Mouse (Mus musculus): ENCODE data around the gene Polg. TPM values are rescaled to one million over a fixed set of nuclear protein-coding genes. Genes with fewer than 3 reads are reported as not detected.
A peak's percentile ranks its signal among the peaks of the same experiment; 100 is the strongest.

The Polg gene
- polyA plus RNA-seq, 2 experiments: 37.6 to 59.8 TPM

GRCm38 (mm10) chr7:79512496-79512895 lies 46.3 kb upstream of the Polg start:
- Histone ChIP-seq H3K36me3 (ENCODE audit: control insufficient read depth, insufficient read depth, low read length) (no peaks in the 10 kb centered on the region), H3K27me3 (ENCODE audit: control insufficient read depth, insufficient read depth, low read length) (peaks cover 96% of the 10 kb centered on the region), H3K4me1 (ENCODE audit: control insufficient read depth, insufficient read depth, low read length) (peaks cover 11% of the 10 kb centered on the region; the same call in 1 of the 2 replicates), H3K4me3 (replicated peaks; ENCODE audit: low read length) (no peak overlapping the region), H3K9ac (ENCODE audit: low read depth, low read length, severe bottlenecking) (no peak overlapping the region), H3K4me2 (replicated peaks; ENCODE audit: low read depth, low read length, severe bottlenecking) (no peak overlapping the region), H3K9me3 (ENCODE audit: control insufficient read depth, low read length) (no peaks in the 10 kb centered on the region), H3K27ac (replicated peaks; ENCODE audit: low read depth, low read length) (no peak overlapping the region)
- WGBS: 8% methylated on average over 4 of the region's 4 CpGs
- ATAC-seq (ENCODE audit: low FRiP score, low read depth): no peak
- no peak for TF ChIP-seq POLR2A (IDR thresholded peaks at IDR 0.05; ENCODE audit: borderline replicate concordance, extremely low read depth, insufficient read depth, insufficient read length)
- DNase-seq (ENCODE audit: low spot score): no peak

GRCm38 (mm10) chr7:79511656-79512055 lies 45.5 kb upstream of the Polg start:
- no peaks in the 10 kb centered on the region for H3K36me3 ChIP-seq (ENCODE audit: control insufficient read depth, insufficient read depth, low read length)
- H3K4me3 ChIP-seq (replicated peaks; ENCODE audit: low read length): no peak overlapping the region
- DNase-seq (ENCODE audit: low spot score): no peak
- no peaks in the 10 kb centered on the region for H3K9me3 ChIP-seq (ENCODE audit: control insufficient read depth, low read length)
- TF ChIP-seq POLR2A (IDR thresholded peaks at IDR 0.05; ENCODE audit: borderline replicate concordance, extremely low read depth, insufficient read depth, insufficient read length): no peak
- H3K27me3 ChIP-seq (ENCODE audit: control insufficient read depth, insufficient read depth, low read length): peaks cover 100% of the 10 kb centered on the region
- no peak for ATAC-seq (ENCODE audit: low FRiP score, low read depth)
- peaks cover 11% of the 10 kb centered on the region; the same call in 1 of the 2 replicates for H3K4me1 ChIP-seq (ENCODE audit: control insufficient read depth, insufficient read depth, low read length)
- no peak overlapping the region for H3K4me2 ChIP-seq (replicated peaks; ENCODE audit: low read depth, low read length, severe bottlenecking)
- no peak overlapping the region for H3K9ac ChIP-seq (ENCODE audit: low read depth, low read length, severe bottlenecking)
- no peak overlapping the region for H3K27ac ChIP-seq (replicated peaks; ENCODE audit: low read depth, low read length)
- 5% methylated on average over 5 of the region's 5 CpGs for WGBS

- DNase-seq (ENCODE audit: low spot score) (no peak), ATAC-seq (ENCODE audit: low FRiP score, low read depth) (no peak)
- Histone ChIP-seq H3K27me3 (ENCODE audit: control insufficient read depth, insufficient read depth, low read length) (peaks cover 100% of the 10 kb centered on the region), H3K9me3 (ENCODE audit: control insufficient read depth, low read length) (no peaks in the 10 kb centered on the region), H3K4me3 (replicated peaks; ENCODE audit: low read length) (no peak overlapping the region), H3K27ac (replicated peaks; ENCODE audit: low read depth, low read length) (no peak overlapping the region), H3K4me1 (ENCODE audit: control insufficient read depth, insufficient read depth, low read length) (peaks cover 11% of the 10 kb centered on the region; the same call in 1 of the 2 replicates), H3K4me2 (replicated peaks; ENCODE audit: low read depth, low read length, severe bottlenecking) (no peak overlapping the region), H3K9ac (ENCODE audit: low read depth, low read length, severe bottlenecking) (no peak overlapping the region), H3K36me3 (ENCODE audit: control insufficient read depth, insufficient read depth, low read length) (no peaks in the 10 kb centered on the region)
- WGBS: 18% methylated on average over 7 of the region's 7 CpGs
- TF ChIP-seq POLR2A (IDR thresholded peaks at IDR 0.05; ENCODE audit: borderline replicate concordance, extremely low read depth, insufficient read depth, insufficient read length): no peak
Observed at GRCm38 (mm10) chr7:79511181-79511580, 45.0 kb upstream of the Polg start.

GRCm38 (mm10) chr7:79510686-79511085 lies 44.5 kb upstream of the Polg start:
- H3K9ac ChIP-seq (ENCODE audit: low read depth, low read length, severe bottlenecking): no peak overlapping the region
- no peak for ATAC-seq (ENCODE audit: low FRiP score, low read depth)
- TF ChIP-seq POLR2A (IDR thresholded peaks at IDR 0.05; ENCODE audit: borderline replicate concordance, extremely low read depth, insufficient read depth, insufficient read length): no peak
- peaks cover 11% of the 10 kb centered on the region; the same call in 1 of the 2 replicates for H3K4me1 ChIP-seq (ENCODE audit: control insufficient read depth, insufficient read depth, low read length)
- H3K27me3 ChIP-seq (ENCODE audit: control insufficient read depth, insufficient read depth, low read length): peaks cover 100% of the 10 kb centered on the region
- DNase-seq (ENCODE audit: low spot score): no peak
- H3K9me3 ChIP-seq (ENCODE audit: control insufficient read depth, low read length): no peaks in the 10 kb centered on the region
- H3K36me3 ChIP-seq (ENCODE audit: control insufficient read depth, insufficient read depth, low read length): no peaks in the 10 kb centered on the region
- no peak overlapping the region for H3K4me2 ChIP-seq (replicated peaks; ENCODE audit: low read depth, low read length, severe bottlenecking)
- no peak overlapping the region for H3K27ac ChIP-seq (replicated peaks; ENCODE audit: low read depth, low read length)
- 16% methylated on average over 3 of the region's 3 CpGs for WGBS
- H3K4me3 ChIP-seq (replicated peaks; ENCODE audit: low read length): no peak overlapping the region

- peaks cover 100% of the 10 kb centered on the region for H3K27me3 ChIP-seq (ENCODE audit: control insufficient read depth, insufficient read depth, low read length)
- no peak for TF ChIP-seq POLR2A (IDR thresholded peaks at IDR 0.05; ENCODE audit: borderline replicate concordance, extremely low read depth, insufficient read depth, insufficient read length)
- no peaks in the 10 kb centered on the region for H3K36me3 ChIP-seq (ENCODE audit: control insufficient read depth, insufficient read depth, low read length)
- DNase-seq (ENCODE audit: low spot score): no peak
- no peaks in the 10 kb centered on the region for H3K9me3 ChIP-seq (ENCODE audit: control insufficient read depth, low read length)
- no peak overlapping the region for H3K4me2 ChIP-seq (replicated peaks; ENCODE audit: low read depth, low read length, severe bottlenecking)
- WGBS: 3% methylated on average over 12 of the region's 12 CpGs
- no peak overlapping the region for H3K4me3 ChIP-seq (replicated peaks; ENCODE audit: low read length)
- H3K4me1 ChIP-seq (ENCODE audit: control insufficient read depth, insufficient read depth, low read length): 0 out of 2 replicates have a peak, but pooled peaks cover 6% of the 10 kb centered on the region
- no peak overlapping the region for H3K27ac ChIP-seq (replicated peaks; ENCODE audit: low read depth, low read length)
- H3K9ac ChIP-seq (ENCODE audit: low read depth, low read length, severe bottlenecking): no peak overlapping the region
- no peak for ATAC-seq (ENCODE audit: low FRiP score, low read depth)
Observed at GRCm38 (mm10) chr7:79509710-79510109, 43.5 kb upstream of the Polg start.

- WGBS: 8% methylated on average over 6 of the region's 6 CpGs
- TF ChIP-seq POLR2A (IDR thresholded peaks at IDR 0.05; ENCODE audit: borderline replicate concordance, extremely low read depth, insufficient read depth, insufficient read length): no peak
- H3K36me3 ChIP-seq (ENCODE audit: control insufficient read depth, insufficient read depth, low read length): no peaks in the 10 kb centered on the region
Observed at GRCm38 (mm10) chr7:79509235-79509607, 43.1 kb upstream of the Polg start.

More at GRCm38 (mm10) chr7:79509235-79509607, 43.1 kb upstream of the Polg start:
- Histone ChIP-seq H3K9ac (ENCODE audit: low read depth, low read length, severe bottlenecking) (no peak overlapping the region), H3K4me2 (replicated peaks; ENCODE audit: low read depth, low read length, severe bottlenecking) (peak overlapping the region; percentile 45; the same call in 1 of the 2 replicates), H3K4me3 (replicated peaks; ENCODE audit: low read length) (peak overlapping the region; percentile 28), H3K4me1 (ENCODE audit: control insufficient read depth, insufficient read depth, low read length) (0 out of 2 replicates have a peak, but pooled peaks cover 6% of the 10 kb centered on the region), H3K9me3 (ENCODE audit: control insufficient read depth, low read length) (no peaks in the 10 kb centered on the region), H3K27ac (replicated peaks; ENCODE audit: low read depth, low read length) (no peak overlapping the region), H3K27me3 (ENCODE audit: control insufficient read depth, insufficient read depth, low read length) (peaks cover 100% of the 10 kb centered on the region)
- ATAC-seq (ENCODE audit: low FRiP score, low read depth) (no peak), DNase-seq (ENCODE audit: low spot score) (no peak)

Data from limb, embryonic 14.5 days (tissue).